Mouse (Mus musculus) WW6 (cell line): ENCODE data around the gene Sytl1.

ENCODE experiments used
- DNase-seq: peaks from one replicate; pipeline ENCODE4 v3.0.0-alpha.2; 2013; ENCODE audit warnings: low read depth, low spot score

Gene Sytl1

GRCm38 (mm10) chr4:133262882-133263281 is at the start of gene Sytl1:
Gene Sytl1, minus strand, starts transcription at chr4:133263113.
- DNase-seq: no peak

GRCm38 (mm10) chr4:133309948-133310347 is 47.0 kb upstream of the Sytl1 start:
- no peak for DNase-seq

- no peak for DNase-seq
These were observed 44.4 kb upstream of the Sytl1 start for GRCm38 (mm10) chr4:133307331-133307730.

- DNase-seq: no peak
These were observed 42.9 kb upstream of the Sytl1 start for GRCm38 (mm10) chr4:133305825-133306224.

- DNase-seq: no peak
These were observed 41.9 kb upstream of the Sytl1 start for GRCm38 (mm10) chr4:133304770-133305169.

GRCm38 (mm10) chr4:133302668-133303067 is 39.8 kb upstream of the Sytl1 start:
- DNase-seq: no peak

GRCm38 (mm10) chr4:133301802-133302201 is 38.9 kb upstream of the Sytl1 start:
- DNase-seq: no peak

- no peak for DNase-seq
These were observed 37.5 kb upstream of the Sytl1 start for GRCm38 (mm10) chr4:133300421-133300820.

- DNase-seq: no peak
These were observed 36.8 kb upstream of the Sytl1 start for GRCm38 (mm10) chr4:133299701-133300100.

- DNase-seq: no peak
These were observed 35.8 kb upstream of the Sytl1 start for GRCm38 (mm10) chr4:133298516-133299365.

GRCm38 (mm10) chr4:133297801-133298238 is 34.9 kb upstream of the Sytl1 start:
- no peak for DNase-seq

- DNase-seq: no peak
These were observed 34.4 kb upstream of the Sytl1 start for GRCm38 (mm10) chr4:133297360-133297759.

GRCm38 (mm10) chr4:133294084-133294483 is 31.2 kb upstream of the Sytl1 start:
- no peak for DNase-seq

GRCm38 (mm10) chr4:133292901-133293843 is 30.3 kb upstream of the Sytl1 start:
- no peak for DNase-seq

- no peak for DNase-seq
These were observed 29.5 kb upstream of the Sytl1 start for GRCm38 (mm10) chr4:133292405-133292804.

- DNase-seq: no peak
These were observed 28.3 kb upstream of the Sytl1 start for GRCm38 (mm10) chr4:133291255-133291654.

GRCm38 (mm10) chr4:133286476-133287077 is 23.7 kb upstream of the Sytl1 start:
- no peak for DNase-seq

- no peak for DNase-seq
These were observed 23.0 kb upstream of the Sytl1 start for GRCm38 (mm10) chr4:133285950-133286349.

- DNase-seq: no peak
These were observed 22.4 kb upstream of the Sytl1 start for GRCm38 (mm10) chr4:133285299-133285698.

- no peak for DNase-seq
These were observed 19.7 kb upstream of the Sytl1 start for GRCm38 (mm10) chr4:133282656-133283055.

GRCm38 (mm10) chr4:133281951-133282481 is 19.1 kb upstream of the Sytl1 start:
- DNase-seq: no peak

- no peak for DNase-seq
These were observed 18.6 kb upstream of the Sytl1 start for GRCm38 (mm10) chr4:133281513-133281912.
